Mouse (Mus musculus) erythroblast, embryonic 14.5 days (primary cell): ENCODE data around the gene Mgat4e.

Source experiments
- GATA1 ChIP-seq: IDR thresholded peaks from 2 replicates; pipeline ENCODE4 v1.6.1; 2012; ENCODE audit warnings: low read length, inconsistent platforms, mixed read lengths
- TAL1 ChIP-seq: IDR thresholded peaks from 3 replicates; pipeline ENCODE4 v1.6.1; 2012; ENCODE audit warnings: low read length, inconsistent platforms, mixed read lengths

- TF ChIP-seq TAL1 (no peak), GATA1 (no peak)
Observed at GRCm38 (mm10) chr1:134591773-134592172, 42.3 kb upstream of the Mgat4e start.
